Mouse (Mus musculus) heart, postnatal 0 days (tissue): Measurements from ENCODE around the gene Slc33a1.

Experiments
- CTCF ChIP-seq: IDR thresholded peaks from 2 replicates; pipeline ENCODE4 v1.5.1; 2016; ENCODE audit warnings: antibody characterized with exemption, control low read depth, low read depth
- EP300 ChIP-seq: IDR thresholded peaks from 2 replicates; pipeline ENCODE4 v1.6.1; 2016; ENCODE audit warnings: antibody characterized with exemption, low read depth

DNA sequence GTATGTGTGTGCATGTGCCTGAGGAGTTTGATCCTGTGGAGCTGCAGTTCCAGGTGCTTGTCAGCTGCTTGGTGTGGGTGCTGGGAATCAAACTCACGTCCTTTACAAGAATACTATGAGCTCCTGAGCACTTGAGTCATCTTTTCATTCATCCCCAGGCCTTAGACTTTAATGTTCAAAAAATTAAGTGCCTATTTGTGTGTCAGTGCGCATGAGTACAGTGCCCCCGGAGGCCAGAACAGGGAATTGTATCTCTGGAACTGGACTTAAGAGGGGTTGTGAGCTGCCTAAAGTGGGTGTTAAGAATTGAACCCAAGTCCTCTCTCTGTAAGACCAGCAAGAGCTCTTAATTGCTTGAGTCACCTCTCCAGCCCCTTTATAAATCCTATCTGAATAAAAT lies 44.9 kb downstream of the Slc33a1 start:
- TF ChIP-seq EP300, result no peak
- TF ChIP-seq CTCF, result peak; percentile 45
